8 mouse cellular contexts compared by ENCODE assay signal in genomic region chr15:6874601-6875019, GRCm38 (mm10). TPM values are rescaled to one million over a fixed set of nuclear protein-coding genes. Genes with fewer than 3 reads are reported as not detected.
DNase-seq lines count a peak whose midpoint lies in the region; ATAC-seq lines count a peak whose summit lies in the region.

TSS of gene Osmr (minus strand) at chr15:6874969.

- intact Hi-C loops in heart, postnatal 10 days (cut with DNase I), result no loop called here

- ATAC-seq in liver, embryonic 15.5 days (ENCODE audit: insufficient read depth), result no peak
- ATAC-seq in stomach, embryonic 14.5 days (ENCODE audit: insufficient number of reproducible peaks, insufficient read depth, low FRiP score, low read depth), result 0 out of 2 replicates have a peak, but pooled peaks have one; percentile 4

- peaks cover 48% of the 10 kb centered on the region for H3K27me3 ChIP-seq in liver, embryonic 15.5 days
- H3K27me3 ChIP-seq in stomach, embryonic 14.5 days (ENCODE audit: control insufficient read depth, insufficient read depth, low read length), result 0 out of 2 replicates have a peak, but pooled peaks cover 2% of the 10 kb centered on the region

- peak within 1 kb of the TSS; percentile 64 for H3K4me2 ChIP-seq in liver, embryonic 15.5 days
- H3K4me2 ChIP-seq in stomach, embryonic 14.5 days (replicated peaks; ENCODE audit: low read depth, low read length), result peak within 1 kb of the TSS; percentile 86

- no peak within 1 kb of the TSS for H3K9ac ChIP-seq in liver, embryonic 15.5 days
- H3K9ac ChIP-seq in stomach, embryonic 14.5 days (replicated peaks; ENCODE audit: low read depth, low read length), result peak within 1 kb of the TSS; percentile 25

- H3K4me3 ChIP-seq in liver, embryonic 15.5 days (replicated peaks), result peak within 1 kb of the TSS; percentile 43
- H3K4me3 ChIP-seq in stomach, embryonic 14.5 days (ENCODE audit: low read depth, low read length), result peak within 1 kb of the TSS; percentile 48

- H3K36me3 ChIP-seq in liver, embryonic 15.5 days (replicated peaks), result no peaks in the 10 kb centered on the region
- no peaks in the 10 kb centered on the region for H3K36me3 ChIP-seq in stomach, embryonic 14.5 days (ENCODE audit: control insufficient read depth, insufficient read depth, low read length)

- H3K4me1 ChIP-seq in liver, embryonic 15.5 days (replicated peaks), result 0 out of 2 replicates have a peak, but pooled peaks cover 5% of the 10 kb centered on the region
- H3K4me1 ChIP-seq in stomach, embryonic 14.5 days (ENCODE audit: control insufficient read depth, insufficient read depth, low read length), result 0 out of 2 replicates have a peak, but pooled peaks cover 4% of the 10 kb centered on the region

- no peaks in the 10 kb centered on the region for H3K9me3 ChIP-seq in liver, embryonic 15.5 days (replicated peaks)
- no peaks in the 10 kb centered on the region for H3K9me3 ChIP-seq in stomach, embryonic 14.5 days (ENCODE audit: control insufficient read depth, low read depth, low read length)

- peak; percentile 15 for DNase-seq in adrenal gland, postnatal 14 days
- DNase-seq in adrenal gland, postnatal 10 days, result no peak
- peak; percentile 68 for DNase-seq in R1 (ENCODE audit: low read depth, low spot score)
- DNase-seq in heart, postnatal 10 days, result no peak
- DNase-seq in layer of hippocampus, adult 11-12 months (ENCODE audit: low spot score), result no peak
- DNase-seq in cerebellum, postnatal 36 days, result no peak

- 7% methylated on average over 16 of the region's 16 CpGs for WGBS in liver, embryonic 15.5 days (ENCODE audit: insufficient replicate concordance)
- WGBS in stomach, embryonic 14.5 days, result 9% methylated on average over 16 of the region's 16 CpGs

- H3K27ac ChIP-seq in liver, embryonic 15.5 days (replicated peaks), result no peak within 1 kb of the TSS
- H3K27ac ChIP-seq in stomach, embryonic 14.5 days (ENCODE audit: low read length), result no peak within 1 kb of the TSS

RNA-seq across cellular contexts. Expression of gene Osmr, which starts in this region (rescaled TPM):
- 5.8 and 12.1 TPM in 2 replicates for total RNA-seq in adrenal gland, postnatal 14 days (2021)
- 1 to 10 TPM; 7.0 to 7.5 TPM for total RNA-seq in adrenal gland, postnatal 10 days (2021)
- 10 to 100 TPM; 10.0 to 10.1 TPM for total RNA-seq in heart, postnatal 10 days (2021)
- 0.25 and 0.33 TPM in 2 replicates for polyA plus RNA-seq in liver, embryonic 15.5 days (2015; fragmentation: Nextera tagmentation; extraction: Ambion mirVana)
- polyA plus RNA-seq in stomach, embryonic 14.5 days (2014; fragmentation: Nextera tagmentation; extraction: Ambion mirVana), result 1.1 and 2.0 TPM in 2 replicates

Comparison
In these comparisons a context has a peak if more than half of its experiments do, and no peak if none do; other contexts are left out.
1. DNase-seq: peak in adrenal gland, postnatal 14 days (single experiment) and R1 (single experiment); none in adrenal gland, postnatal 10 days (single experiment), heart, postnatal 10 days (0 of 2), layer of hippocampus, adult 11-12 months (single experiment) and cerebellum, postnatal 36 days (0 of 2).